9 mouse cellular contexts compared by ENCODE assay signal in the genomic region with DNA sequence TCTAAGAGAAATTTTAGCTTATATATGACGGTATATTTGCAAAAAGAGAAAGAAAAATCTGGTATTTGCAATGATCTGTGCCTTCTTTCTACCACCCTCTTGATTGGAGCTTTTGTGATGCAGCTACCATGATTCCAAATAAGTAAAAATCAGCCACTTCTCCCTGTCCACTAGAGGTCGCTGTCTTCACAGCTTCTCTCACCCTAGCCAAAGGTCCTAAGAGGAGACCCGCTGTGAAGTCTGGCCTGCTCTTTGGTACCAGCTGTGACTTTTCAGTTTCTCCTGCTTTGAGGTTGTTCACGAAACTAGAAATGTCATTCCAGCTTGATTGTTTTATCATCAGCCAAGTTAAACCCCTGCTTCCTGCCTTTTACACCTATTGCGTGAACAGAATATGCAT. TPM values are rescaled to one million over a fixed set of nuclear protein-coding genes. Genes with fewer than 3 reads are reported as not detected.
DNase-seq lines count a peak whose midpoint lies in the region; ATAC-seq and TF ChIP-seq lines count a peak whose summit lies in the region.
"Had no signal": no experiment of that assay in that cellular context is flagged by ENCODE, and none has a peak within 500 bp of the region (broad histone marks: within the 10 kb centered on the region; RNA-seq: fewer than 3 reads in every experiment).

No protein-coding gene starts in this region.

- peak; percentile 59 for DNase-seq in CD4-positive, CD25-positive, alpha-beta regulatory T cell, adult 2 months (ENCODE audit: low read depth, low spot score)
- DNase-seq in left cerebral cortex, postnatal 14 days (ENCODE audit: low spot score in 2 of 2), result peak; percentile 9 to 25
- DNase-seq in left cerebral cortex, postnatal 36 days (ENCODE audit: low spot score in 2 of 2), result no peak
- peak; percentile 55 for DNase-seq in induced T-regulatory cell, adult 2 months (ENCODE audit: low read depth)
- DNase-seq in naive thymus-derived CD4-positive, alpha-beta T cell, adult 2 months (ENCODE audit: low read depth), result peak; percentile 57
- no peak for DNase-seq in frontal cortex, postnatal 36 days (ENCODE audit: low spot score in 2 of 2)

- no peak for TF ChIP-seq POLR2A in bone marrow, adult 2 months (IDR thresholded peaks at IDR 0.05; ENCODE audit: borderline replicate concordance, control insufficient read depth, low read depth, low read length)

- 45% methylated on average over 5 of the region's 5 CpGs for WGBS in bone marrow, adult 2 months

- peak; percentile 51 for TF ChIP-seq CTCF in bone marrow, adult 2 months (IDR thresholded peaks at IDR 0.05; ENCODE audit: control insufficient read depth, insufficient read depth, low read length)

- intact Hi-C loops in left cerebral cortex, postnatal 14 days (cut with DNase I), result loop anchor here (5.0 kb wide), 1 partner anchor 144 kb away; no protein-coding TSS in a partner anchor
- intact Hi-C loops in left cerebral cortex, postnatal 36 days (cut with DNase I), result loop anchor here (5.0 kb wide), 1 partner anchor 144 kb away; no protein-coding TSS in a partner anchor

- H3K4me3 ChIP-seq in bone marrow, adult 2 months (replicated peaks; ENCODE audit: control insufficient read depth, low read depth, low read length), result no peak overlapping the region
- H3K4me3 ChIP-seq: hindbrain, embryonic 15.5 days had no signal

- H3K4me1 ChIP-seq in bone marrow, adult 2 months (ENCODE audit: control insufficient read depth, insufficient read depth, low read length), result no peaks in the 10 kb centered on the region
- H3K4me1 ChIP-seq: hindbrain, embryonic 15.5 days had no signal

- no peak overlapping the region for H3K27ac ChIP-seq in bone marrow, adult 2 months (ENCODE audit: control insufficient read depth, insufficient read depth, low read depth, low read length, poor library complexity)
- H3K27ac ChIP-seq: hindbrain, embryonic 15.5 days had no signal

- no peak for ATAC-seq in CD4-positive, CD25-positive, alpha-beta regulatory T cell, adult 4 months

RNA-seq across cellular contexts. Expression of gene Map3k15, which starts 14.5 kb away (rescaled TPM):
- polyA plus RNA-seq in CD4-positive, CD25-positive, alpha-beta regulatory T cell, adult 4 months (2017; shearing (Covaris generic)), result under 1 TPM; 0.54 TPM
- total RNA-seq in left cerebral cortex, postnatal 14 days (2021), result under 1 TPM; 0.63 to 0.86 TPM
- 1 to 10 TPM in 1 of 2 experiments, under 1 TPM in 1; 0.72 to 1.3 TPM for total RNA-seq in left cerebral cortex, postnatal 36 days (2021)
- polyA plus RNA-seq in bone marrow, adult 2 months (2011; ENCODE audit: insufficient read depth, insufficient read length, low replicate concordance, missing spikeins), result 3.0 and 6.0 TPM in 2 replicates

Comparison
In these comparisons a context has a peak if more than half of its experiments do, and no peak if none do; other contexts are left out.
1. DNase-seq: peak in CD4-positive, CD25-positive, alpha-beta regulatory T cell, adult 2 months (single experiment), left cerebral cortex, postnatal 14 days (2 of 2), induced T-regulatory cell, adult 2 months (single experiment) and naive thymus-derived CD4-positive, alpha-beta T cell, adult 2 months (single experiment); none in left cerebral cortex, postnatal 36 days (0 of 2) and frontal cortex, postnatal 36 days (0 of 2).